Mouse (Mus musculus): Measurements from ENCODE around the gene Nrde2.

DNA sequence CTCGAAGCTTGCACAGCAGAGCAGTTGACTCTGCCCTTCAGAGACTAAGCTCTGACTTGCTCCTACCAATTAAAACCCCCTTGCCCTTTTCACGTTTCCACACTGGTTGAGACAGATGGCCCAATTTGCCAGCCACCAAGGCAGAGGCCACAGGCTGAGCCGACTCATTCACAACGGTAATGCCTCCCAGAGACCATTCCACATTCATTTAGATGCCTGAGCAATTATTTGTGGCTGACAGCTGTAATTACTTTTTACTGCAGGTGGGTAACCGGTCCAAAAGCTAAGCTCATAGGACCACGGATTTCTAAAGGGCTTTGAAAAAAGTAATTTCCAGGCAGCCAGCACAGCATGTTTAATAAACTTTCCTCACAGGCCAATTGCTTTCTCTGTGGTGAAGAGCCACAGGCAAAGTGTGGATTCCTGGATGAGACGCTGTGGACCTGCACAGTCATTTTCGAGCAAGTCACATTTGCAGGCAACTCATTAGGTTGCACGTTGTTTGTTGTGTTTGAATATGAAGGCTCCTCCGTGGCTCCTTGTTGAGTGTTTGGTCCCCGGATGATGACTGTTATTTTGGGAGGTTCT lies 17.1 kb upstream of the Nrde2 start:
- no peak for TF ChIP-seq CTCF (IDR thresholded peaks at IDR 0.05)
- no peak for TF ChIP-seq POLR2A (IDR thresholded peaks at IDR 0.05; ENCODE audit: insufficient read depth, low read depth, low read length)

All from heart, adult 2 months (tissue).